Mouse (Mus musculus): Measurements from ENCODE around the gene Selenoi. TPM values are rescaled to one million over a fixed set of nuclear protein-coding genes. Genes with fewer than 3 reads are reported as not detected.

The Selenoi gene
- total and polyA plus RNA-seq, 3 experiments: 43.4 to 101 (median 76.3) TPM

DNA sequence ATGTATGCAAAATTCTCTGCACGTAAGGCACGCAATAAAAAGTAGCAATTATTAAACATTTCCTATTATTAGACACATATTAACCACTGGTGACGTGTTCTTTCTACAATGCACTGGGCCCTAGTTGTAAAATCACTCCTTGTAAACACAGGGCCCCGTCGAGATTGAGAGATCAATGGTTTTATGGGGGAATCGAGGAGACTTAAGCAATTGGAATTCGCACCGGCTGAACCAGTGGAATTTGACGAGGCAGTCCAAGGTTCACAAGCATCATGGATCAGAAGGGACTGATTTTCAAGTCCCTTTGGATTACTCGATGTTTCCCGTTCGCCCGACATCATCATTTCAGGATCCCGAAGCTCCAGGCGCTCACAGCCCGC is 500 bp upstream of the Selenoi start:
- Histone ChIP-seq H3K36me3 (ENCODE audit: control insufficient read depth in 1 of 2, insufficient read depth in 2 of 2, low read length in 2 of 2) (peaks cover 0 to 34% of the 10 kb centered on the region in 2 experiments; a peak in 2 of 4 replicates), H3K27ac (ENCODE audit: control insufficient read depth, low read depth, low read length) (peak overlapping the region; percentile 27), H3K4me1 (ENCODE audit: control insufficient read depth in 1 of 2, insufficient read depth in 2 of 2, low read length in 2 of 2) (peaks cover 20 to 22% of the 10 kb centered on the region in 2 experiments), H3K79me2 (ENCODE audit: control insufficient read depth, insufficient read depth, low read length, poor library complexity) (peaks cover 46% of the 10 kb centered on the region), H3K9ac (ENCODE audit: control insufficient read depth, low read depth, low read length, poor library complexity, severe bottlenecking) (peak overlapping the region; percentile 60), H3K27me3 (ENCODE audit: control insufficient read depth in 1 of 2, insufficient read depth in 2 of 2, low read length in 2 of 2) (no peaks in the 10 kb centered on the region), H3K4me3 (ENCODE audit: control insufficient read depth in 1 of 2, insufficient read depth in 1 of 2, low read depth in 2 of 2, low read length in 2 of 2) (peak overlapping the region; percentile 64 to 65), H3K9me3 (replicated peaks; ENCODE audit: insufficient read depth, low read length) (no peaks in the 10 kb centered on the region)
- DNase-seq (ENCODE audit: low read depth, low spot score): no peak
- TF ChIP-seq MAZ (IDR thresholded peaks at IDR 0.05; ENCODE audit: low read depth, low read length): no peak
- TF ChIP-seq EP300 (IDR thresholded peaks at IDR 0.05; ENCODE audit: low read depth in 1 of 2, low read length in 2 of 2): peak in 1 of 2 experiments; percentile 20; a peak in 1 of 4 replicates

GRCm38 (mm10) chr5:30233042-30233441 is 661 bp downstream of the Selenoi start:
- Histone ChIP-seq H3K27me3 (ENCODE audit: control insufficient read depth in 1 of 2, insufficient read depth in 2 of 2, low read length in 2 of 2) (no peaks in the 10 kb centered on the region), H3K36me3 (ENCODE audit: control insufficient read depth in 1 of 2, insufficient read depth in 2 of 2, low read length in 2 of 2) (peaks cover under 1 to 36% of the 10 kb centered on the region in 2 experiments; a peak in 3 of 4 replicates), H3K4me3 (ENCODE audit: control insufficient read depth in 1 of 2, insufficient read depth in 1 of 2, low read depth in 2 of 2, low read length in 2 of 2) (peak overlapping the region; percentile 81 to 85), H3K9me3 (replicated peaks; ENCODE audit: insufficient read depth, low read length) (no peaks in the 10 kb centered on the region), H3K27ac (ENCODE audit: control insufficient read depth, low read depth, low read length) (peak overlapping the region; percentile 80), H3K4me1 (ENCODE audit: control insufficient read depth in 1 of 2, insufficient read depth in 2 of 2, low read length in 2 of 2) (peaks cover 21 to 22% of the 10 kb centered on the region in 2 experiments), H3K79me2 (ENCODE audit: control insufficient read depth, insufficient read depth, low read length, poor library complexity) (peaks cover 56% of the 10 kb centered on the region), H3K9ac (ENCODE audit: control insufficient read depth, low read depth, low read length, poor library complexity, severe bottlenecking) (peak overlapping the region; percentile 82)
- TF ChIP-seq CTCF (IDR thresholded peaks at IDR 0.05 in 2 of 3, conservative IDR thresholded peaks at IDR 0.05 in 1 of 3; ENCODE audit: control insufficient read depth in 1 of 3, insufficient read depth in 1 of 3, low read depth in 2 of 3, low read length in 3 of 3, poor library complexity in 1 of 3, severe bottlenecking in 1 of 3) (no peak), NRF1 (IDR thresholded peaks at IDR 0.05; ENCODE audit: insufficient read depth, low read depth, low read length, poor library complexity, severe bottlenecking) (peak; percentile 3; the same call in 1 of the 2 replicates), SMC3 (IDR thresholded peaks at IDR 0.05; ENCODE audit: low read depth, low read length) (no peak), SIN3A (IDR thresholded peaks at IDR 0.05; ENCODE audit: low read length) (peak; percentile 42; the same call in 1 of the 2 replicates)
- DNase-seq (ENCODE audit: low read depth, low spot score): peak; percentile 84

- Histone ChIP-seq H3K27ac (ENCODE audit: control insufficient read depth, low read depth, low read length) (peak overlapping the region; percentile 57), H3K4me1 (ENCODE audit: control insufficient read depth in 1 of 2, insufficient read depth in 2 of 2, low read length in 2 of 2) (peaks cover 22 to 27% of the 10 kb centered on the region in 2 experiments)
- TF ChIP-seq MEF2A (IDR thresholded peaks at IDR 0.05; ENCODE audit: extremely low read depth, insufficient replicate concordance, low read depth, low read length, poor library complexity, severe bottlenecking): 0 out of 2 replicates have a peak, but pooled peaks have one; percentile 13
- no peak for TF ChIP-seq ZC3H11A (IDR thresholded peaks at IDR 0.05; ENCODE audit: low read depth, low read length)
- TF ChIP-seq TBP (IDR thresholded peaks at IDR 0.05; ENCODE audit: low read depth, low read length): no peak
- TF ChIP-seq JUND (IDR thresholded peaks at IDR 0.05; ENCODE audit: low read depth, low read length): 0 out of 2 replicates have a peak, but pooled peaks have one; percentile 6
- peak; percentile 86 for TF ChIP-seq ETS1 (IDR thresholded peaks at IDR 0.05; ENCODE audit: low read depth, low read length)
- 0 out of 2 replicates have a peak, but pooled peaks have one; percentile 7 for TF ChIP-seq ELF1 (IDR thresholded peaks at IDR 0.05; ENCODE audit: low read depth, low read length)
- peak; percentile 93 for TF ChIP-seq GATA1 (IDR thresholded peaks at IDR 0.05; ENCODE audit: low read depth, low read length)
- no peak for TF ChIP-seq CHD2 (IDR thresholded peaks at IDR 0.05; ENCODE audit: low read length)
- no peak for TF ChIP-seq NELFE (IDR thresholded peaks at IDR 0.05; ENCODE audit: low read depth, low read length)
- TF ChIP-seq MAFK (IDR thresholded peaks at IDR 0.05; ENCODE audit: borderline replicate concordance, low read depth, low read length): 0 out of 2 replicates have a peak, but pooled peaks have one; percentile 7
- TF ChIP-seq TAL1 (IDR thresholded peaks at IDR 0.05; ENCODE audit: low read length): peak; percentile 36
- peak; percentile 4; the same call in 1 of the 2 replicates for TF ChIP-seq USF1 (IDR thresholded peaks at IDR 0.05; ENCODE audit: low read depth, low read length)
- TF ChIP-seq TCF12 (IDR thresholded peaks at IDR 0.05; ENCODE audit: low read depth, low read length): peak; percentile 67
- TF ChIP-seq MAZ (IDR thresholded peaks at IDR 0.05; ENCODE audit: low read depth, low read length): no peak
- peak; percentile 83 for TF ChIP-seq SIN3A (IDR thresholded peaks at IDR 0.05; ENCODE audit: low read length)
- no peak for TF ChIP-seq E2F4 (IDR thresholded peaks at IDR 0.05; ENCODE audit: borderline replicate concordance, low read depth, low read length)
- TF ChIP-seq BHLHE40 (IDR thresholded peaks at IDR 0.05; ENCODE audit: borderline replicate concordance, low read depth, low read length): 0 out of 2 replicates have a peak, but pooled peaks have one; percentile 3
- TF ChIP-seq HCFC1 (IDR thresholded peaks at IDR 0.05; ENCODE audit: low read depth, low read length): peak; percentile 58; the same call in 1 of the 2 replicates
- TF ChIP-seq GABPA (IDR thresholded peaks at IDR 0.05; ENCODE audit: low read depth, low read length): no peak
- peak; percentile 74 for TF ChIP-seq MXI1 (IDR thresholded peaks at IDR 0.05; ENCODE audit: low read depth, low read length)
- TF ChIP-seq SMC3 (IDR thresholded peaks at IDR 0.05; ENCODE audit: low read depth, low read length): no peak
- TF ChIP-seq EP300 (IDR thresholded peaks at IDR 0.05; ENCODE audit: low read depth in 1 of 2, low read length in 2 of 2): peak; percentile 72
Measured at GRCm38 (mm10) chr5:30233979-30234378, 1.6 kb downstream of the Selenoi start.

More at GRCm38 (mm10) chr5:30233979-30234378, 1.6 kb downstream of the Selenoi start:
- Histone ChIP-seq H3K79me2 (ENCODE audit: control insufficient read depth, insufficient read depth, low read length, poor library complexity) (peaks cover 66% of the 10 kb centered on the region), H3K27me3 (ENCODE audit: control insufficient read depth in 1 of 2, insufficient read depth in 2 of 2, low read length in 2 of 2) (no peaks in the 10 kb centered on the region), H3K9me3 (replicated peaks; ENCODE audit: insufficient read depth, low read length) (no peaks in the 10 kb centered on the region), H3K9ac (ENCODE audit: control insufficient read depth, low read depth, low read length, poor library complexity, severe bottlenecking) (peak overlapping the region; percentile 82), H3K4me3 (ENCODE audit: control insufficient read depth in 1 of 2, insufficient read depth in 1 of 2, low read depth in 2 of 2, low read length in 2 of 2) (peak overlapping the region; percentile 40 to 85), H3K36me3 (ENCODE audit: control insufficient read depth in 1 of 2, insufficient read depth in 2 of 2, low read length in 2 of 2) (peaks cover 6 to 43% of the 10 kb centered on the region in 2 experiments)
- peak; percentile 65 for DNase-seq (ENCODE audit: low read depth, low spot score)

Measured in MEL (cell line).